Mouse (Mus musculus): ENCODE measurements around the gene Bhlhe40. TPM values are rescaled to one million over a fixed set of nuclear protein-coding genes. Genes with fewer than 3 reads are reported as not detected.

Gene Bhlhe40
- total and polyA plus RNA-seq, 2 experiments from 2014 or later, result 5.9 to 8.8 TPM

DNA sequence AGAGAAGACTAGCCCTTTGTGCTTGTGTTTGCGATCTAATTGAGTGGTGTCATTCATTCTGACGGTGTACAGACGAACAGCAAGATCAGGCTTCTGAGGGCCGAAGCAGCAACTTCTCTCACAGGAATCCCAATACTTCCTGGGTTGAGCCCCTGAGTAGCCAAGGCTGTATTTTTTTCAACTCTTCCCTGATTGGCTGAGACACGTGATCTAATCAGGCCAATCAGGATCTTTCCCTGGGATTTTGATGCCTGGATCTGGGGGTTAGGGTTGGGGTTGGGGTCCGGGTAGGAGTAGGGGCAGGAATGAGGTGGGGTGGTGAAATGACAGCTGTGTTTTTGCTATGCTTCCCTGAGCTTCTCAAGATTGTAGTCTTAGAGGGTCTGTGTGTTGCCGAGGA lies 20.1 kb downstream of the Bhlhe40 start:
- H3K27me3 ChIP-seq (ENCODE audit: insufficient read depth, low read length), result no peaks in the 10 kb centered on the region
- no peaks in the 10 kb centered on the region for H3K36me3 ChIP-seq (ENCODE audit: insufficient read depth, low read length)
- DNase-seq (ENCODE audit: low spot score) (no peak), ATAC-seq (ENCODE audit: low FRiP score) (no peak)
- no peaks in the 10 kb centered on the region for H3K4me1 ChIP-seq (ENCODE audit: insufficient read depth, low read length)
- H3K4me2 ChIP-seq (ENCODE audit: low read depth, low read length, poor library complexity, severe bottlenecking), result no peak overlapping the region
- 86% methylated on average over 7 of the region's 7 CpGs for WGBS
- H3K27ac ChIP-seq (ENCODE audit: low read depth, low read length), result no peak overlapping the region
- H3K9ac ChIP-seq (replicated peaks; ENCODE audit: low read length, poor library complexity, severe bottlenecking), result no peak overlapping the region
- TF ChIP-seq CTCF (IDR thresholded peaks at IDR 0.05), result no peak
- H3K4me3 ChIP-seq (ENCODE audit: low read depth, low read length), result no peak overlapping the region
- H3K9me3 ChIP-seq (ENCODE audit: low read length), result no peaks in the 10 kb centered on the region

DNA sequence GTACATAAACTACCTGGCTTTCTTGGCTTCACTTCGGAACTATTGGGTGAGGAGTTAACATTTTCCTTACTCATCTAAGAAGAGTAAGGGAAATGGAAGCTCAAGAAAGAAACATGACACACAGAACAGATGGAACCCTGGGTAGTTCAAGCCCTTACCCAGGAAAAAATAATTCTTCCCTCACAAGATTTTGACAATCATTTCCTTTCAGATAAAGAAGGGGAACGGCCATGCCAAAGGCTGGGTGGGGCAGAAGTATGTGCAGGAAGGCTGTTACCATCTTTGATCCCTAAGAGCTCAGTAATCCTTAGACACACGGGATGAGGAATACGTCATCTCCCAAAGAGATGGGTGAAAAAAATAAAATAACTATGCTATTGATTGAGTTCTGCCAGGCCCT lies 20.7 kb downstream of the Bhlhe40 start:
- Histone ChIP-seq H3K9me3 (ENCODE audit: low read length) (no peaks in the 10 kb centered on the region), H3K4me2 (ENCODE audit: low read depth, low read length, poor library complexity, severe bottlenecking) (no peak overlapping the region), H3K9ac (replicated peaks; ENCODE audit: low read length, poor library complexity, severe bottlenecking) (no peak overlapping the region), H3K27ac (ENCODE audit: low read depth, low read length) (no peak overlapping the region), H3K36me3 (ENCODE audit: insufficient read depth, low read length) (no peaks in the 10 kb centered on the region), H3K4me1 (ENCODE audit: insufficient read depth, low read length) (no peaks in the 10 kb centered on the region), H3K4me3 (ENCODE audit: low read depth, low read length) (no peak overlapping the region), H3K27me3 (ENCODE audit: insufficient read depth, low read length) (no peaks in the 10 kb centered on the region)
- no peak for ATAC-seq (ENCODE audit: low FRiP score)
- WGBS, result 91% methylated on average over 4 of the region's 4 CpGs
- TF ChIP-seq CTCF (IDR thresholded peaks at IDR 0.05), result no peak
- DNase-seq (ENCODE audit: low spot score), result no peak

DNA sequence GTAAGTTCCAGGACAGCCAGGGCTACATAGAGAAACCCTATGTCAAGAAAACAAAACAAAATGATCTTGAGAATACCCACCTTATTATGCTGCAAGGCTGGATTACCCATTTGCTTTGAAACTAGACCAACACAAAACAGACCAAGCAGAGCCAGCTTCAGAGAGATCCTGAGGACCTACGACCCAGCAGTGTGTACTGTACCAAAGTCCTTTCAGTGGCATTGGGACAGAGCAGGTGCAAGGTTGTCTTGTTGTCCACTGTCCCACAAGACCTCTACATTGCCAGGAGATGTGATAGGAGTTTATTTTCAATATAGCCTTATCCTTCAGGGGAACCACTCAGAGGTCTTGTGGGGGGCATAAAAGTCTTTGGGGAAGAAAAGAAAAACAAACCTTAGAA lies 22.7 kb downstream of the Bhlhe40 start:
- Histone ChIP-seq H3K4me1 (ENCODE audit: insufficient read depth, low read length) (no peaks in the 10 kb centered on the region), H3K36me3 (ENCODE audit: insufficient read depth, low read length) (no peaks in the 10 kb centered on the region), H3K9ac (replicated peaks; ENCODE audit: low read length, poor library complexity, severe bottlenecking) (no peak overlapping the region), H3K27me3 (ENCODE audit: insufficient read depth, low read length) (no peaks in the 10 kb centered on the region), H3K27ac (ENCODE audit: low read depth, low read length) (no peak overlapping the region), H3K4me3 (ENCODE audit: low read depth, low read length) (no peak overlapping the region), H3K9me3 (ENCODE audit: low read length) (no peaks in the 10 kb centered on the region), H3K4me2 (ENCODE audit: low read depth, low read length, poor library complexity, severe bottlenecking) (no peak overlapping the region)
- 80% methylated on average over 1 of the region's 1 CpGs for WGBS
- ATAC-seq (ENCODE audit: low FRiP score) (no peak), DNase-seq (ENCODE audit: low spot score) (no peak)
- TF ChIP-seq CTCF (IDR thresholded peaks at IDR 0.05), result no peak

DNA sequence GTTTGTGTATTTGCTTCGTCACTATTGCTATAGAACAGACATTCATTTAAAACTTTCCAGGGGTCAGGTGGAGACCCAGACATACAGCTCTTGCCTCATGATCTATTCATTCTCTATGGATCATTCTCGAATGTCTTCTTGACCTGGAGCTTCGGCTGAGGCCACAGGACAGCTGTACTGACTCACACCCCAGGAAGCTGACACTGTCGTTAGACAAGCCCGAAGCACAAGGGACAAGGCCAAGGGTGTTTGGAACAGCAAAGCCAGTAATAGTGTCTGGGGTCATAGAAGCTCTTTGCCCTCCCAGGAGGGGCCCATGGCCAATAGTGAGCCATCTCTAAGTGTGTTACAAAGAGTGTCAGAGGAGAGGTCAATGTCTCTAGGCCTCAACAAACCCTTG lies 24.0 kb downstream of the Bhlhe40 start:
- DNase-seq (ENCODE audit: low spot score) (no peak), ATAC-seq (ENCODE audit: low FRiP score) (no peak)
- no peak overlapping the region for H3K4me2 ChIP-seq (ENCODE audit: low read depth, low read length, poor library complexity, severe bottlenecking)
- no peaks in the 10 kb centered on the region for H3K27me3 ChIP-seq (ENCODE audit: insufficient read depth, low read length)
- no peak overlapping the region for H3K27ac ChIP-seq (ENCODE audit: low read depth, low read length)
- H3K4me3 ChIP-seq (ENCODE audit: low read depth, low read length), result no peak overlapping the region
- no peaks in the 10 kb centered on the region for H3K4me1 ChIP-seq (ENCODE audit: insufficient read depth, low read length)
- 82% methylated on average over 5 of the region's 5 CpGs for WGBS
- H3K9me3 ChIP-seq (ENCODE audit: low read length), result no peaks in the 10 kb centered on the region
- no peak overlapping the region for H3K9ac ChIP-seq (replicated peaks; ENCODE audit: low read length, poor library complexity, severe bottlenecking)
- no peaks in the 10 kb centered on the region for H3K36me3 ChIP-seq (ENCODE audit: insufficient read depth, low read length)
- TF ChIP-seq CTCF (IDR thresholded peaks at IDR 0.05), result no peak

DNA sequence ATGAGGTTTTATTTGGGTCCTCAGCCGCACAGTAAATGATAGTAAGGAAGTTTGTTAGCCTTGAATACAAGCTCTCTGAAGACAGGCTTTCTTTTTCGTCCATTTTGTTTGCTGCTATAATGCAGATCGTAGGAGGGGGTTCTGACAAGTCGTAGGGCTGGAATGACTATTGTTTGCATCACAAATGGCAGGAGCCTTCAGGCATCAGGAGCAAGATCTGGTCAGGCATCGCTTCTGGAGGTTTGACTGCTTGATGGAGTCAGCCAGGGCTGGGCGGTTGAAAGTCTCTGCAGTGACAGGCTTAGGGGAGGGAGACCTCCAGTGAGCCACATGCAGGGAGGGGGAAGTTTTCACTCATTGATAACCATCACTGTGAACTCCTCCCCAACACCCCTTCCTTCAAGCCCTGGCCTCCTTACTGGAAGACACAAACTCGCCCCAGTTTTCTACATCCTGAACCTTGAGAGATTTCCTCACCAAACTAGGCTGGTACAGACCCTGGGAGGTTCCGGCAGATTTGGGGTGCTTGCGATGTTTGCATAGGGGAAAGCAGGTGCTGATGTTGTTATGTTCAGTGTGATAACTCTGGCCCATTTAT lies 25.4 kb downstream of the Bhlhe40 start:
- H3K27me3 ChIP-seq (ENCODE audit: insufficient read depth, low read length), result no peaks in the 10 kb centered on the region
- no peak overlapping the region for H3K4me3 ChIP-seq (ENCODE audit: low read depth, low read length)
- H3K4me2 ChIP-seq (ENCODE audit: low read depth, low read length, poor library complexity, severe bottlenecking), result no peak overlapping the region
- no peak for DNase-seq (ENCODE audit: low spot score)
- 75% methylated on average over 9 of the region's 9 CpGs for WGBS
- no peak for TF ChIP-seq CTCF (IDR thresholded peaks at IDR 0.05)
- no peak for ATAC-seq (ENCODE audit: low FRiP score)
- H3K9me3 ChIP-seq (ENCODE audit: low read length), result no peaks in the 10 kb centered on the region
- no peak overlapping the region for H3K9ac ChIP-seq (replicated peaks; ENCODE audit: low read length, poor library complexity, severe bottlenecking)
- no peak overlapping the region for H3K27ac ChIP-seq (ENCODE audit: low read depth, low read length)
- H3K36me3 ChIP-seq (ENCODE audit: insufficient read depth, low read length), result no peaks in the 10 kb centered on the region
- no peaks in the 10 kb centered on the region for H3K4me1 ChIP-seq (ENCODE audit: insufficient read depth, low read length)

DNA sequence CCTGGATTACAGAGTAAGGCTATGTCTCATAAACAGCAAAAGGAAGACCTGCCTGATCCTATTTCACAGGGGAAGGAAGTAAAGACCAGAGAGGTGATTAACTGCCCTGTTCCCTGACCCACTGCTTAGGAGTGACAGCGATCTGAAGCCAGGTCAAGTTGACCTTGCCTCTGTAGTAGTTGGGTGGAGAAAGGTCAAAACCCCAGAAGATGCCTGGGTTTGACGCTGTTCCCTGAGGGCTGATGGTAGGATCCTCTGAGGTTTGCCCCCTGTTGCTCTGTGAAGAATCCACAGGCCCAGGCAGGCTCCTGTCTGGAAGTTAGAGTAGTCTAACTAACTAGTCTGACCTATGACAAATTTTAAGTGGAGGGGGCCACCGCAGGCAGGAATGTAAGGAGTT lies 26.5 kb downstream of the Bhlhe40 start:
- H3K9me3 ChIP-seq (ENCODE audit: low read length), result no peaks in the 10 kb centered on the region
- no peaks in the 10 kb centered on the region for H3K36me3 ChIP-seq (ENCODE audit: insufficient read depth, low read length)
- no peak overlapping the region for H3K27ac ChIP-seq (ENCODE audit: low read depth, low read length)
- TF ChIP-seq CTCF (IDR thresholded peaks at IDR 0.05), result no peak
- no peak overlapping the region for H3K9ac ChIP-seq (replicated peaks; ENCODE audit: low read length, poor library complexity, severe bottlenecking)
- no peak for ATAC-seq (ENCODE audit: low FRiP score)
- no peaks in the 10 kb centered on the region for H3K27me3 ChIP-seq (ENCODE audit: insufficient read depth, low read length)
- WGBS, result 88% methylated on average over 3 of the region's 3 CpGs
- H3K4me1 ChIP-seq (ENCODE audit: insufficient read depth, low read length), result no peaks in the 10 kb centered on the region
- no peak overlapping the region for H3K4me3 ChIP-seq (ENCODE audit: low read depth, low read length)
- DNase-seq (ENCODE audit: low spot score), result no peak
- H3K4me2 ChIP-seq (ENCODE audit: low read depth, low read length, poor library complexity, severe bottlenecking), result no peak overlapping the region
